Mouse (Mus musculus) liver, adult 10 weeks (tissue): Measurements from ENCODE around the gene Rnf138rt1. TPM values are rescaled to one million over a fixed set of nuclear protein-coding genes. Genes with fewer than 3 reads are reported as not detected.

Experiments
- polyA plus RNA-seq: library from polyadenylated mRNA; stranded (reverse); fragments of 350-450 nt; fragmentation: Illumina TruSeq; extraction: RNeasy Lipid Tissue Mini Kit (QIAGEN cat#74804); gene quantifications from one replicate; pipeline ENCODE4 v1.2.3, GENCODE M21; 2014; ENCODE audit warnings: low read depth, low replicate concordance

The Rnf138rt1 gene
- polyA plus RNA-seq: not detected

DNA sequence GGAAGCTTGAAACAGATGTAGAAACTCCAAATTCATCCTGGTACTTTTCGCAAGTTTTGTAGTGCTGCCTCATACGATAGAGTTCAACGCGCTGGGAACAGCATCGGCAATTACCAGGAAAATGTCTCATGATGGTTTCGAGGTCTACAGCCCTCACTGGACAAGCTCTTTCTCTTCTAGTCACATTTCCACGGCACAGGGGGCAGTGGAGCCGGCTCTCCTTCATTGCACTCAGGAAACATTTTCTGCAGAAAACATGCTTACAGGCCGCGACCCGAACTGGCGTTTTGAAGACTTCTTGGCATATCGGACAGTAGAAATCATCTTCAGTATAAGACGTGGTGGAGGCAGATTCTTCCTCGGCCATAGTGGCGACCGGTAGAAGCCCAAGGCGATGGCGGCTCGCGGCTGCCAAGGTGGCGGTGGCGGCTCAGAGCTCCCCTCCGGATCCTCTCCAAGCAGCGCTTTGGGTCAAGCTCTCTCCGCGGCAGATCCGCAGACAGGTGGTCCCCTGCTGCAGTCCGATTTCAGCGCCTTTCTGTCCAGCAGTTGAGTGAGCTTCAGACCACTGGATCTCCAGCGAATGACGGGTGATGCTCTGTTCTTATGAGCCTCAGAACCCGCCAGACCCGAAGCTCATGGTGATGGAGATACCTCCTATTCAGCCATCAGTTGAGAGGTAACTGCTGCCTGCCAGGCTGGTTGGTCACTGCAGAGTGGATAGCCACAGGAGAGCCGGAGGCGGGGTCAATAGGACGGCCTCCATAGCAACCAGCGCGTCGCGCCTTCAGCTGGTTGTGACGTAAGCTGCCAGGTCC is at the start of gene Rnf138rt1:
Gene Rnf138rt1, minus strand, starts transcription at position 713 of the 818 bp plus-strand sequence.

Other genes starting within 250 kb of the Rnf138rt1 start
- gene Grpr, start 211.7 kb downstream of the Rnf138rt1 start, polyA plus RNA-seq: not detected
- gene Ap1s2, start 147.7 kb upstream of the Rnf138rt1 start, polyA plus RNA-seq: 7.8 TPM
- gene Zrsr2, start 197.3 kb upstream of the Rnf138rt1 start, polyA plus RNA-seq: 16.2 TPM